Mouse (Mus musculus): ENCODE measurements at regions not wholly inside any gene's neighbourhood (a gene's known extent, or its start where the extent isn't known, plus 50 kb on each side); places are given as distances from the start of the nearest gene placed in this dataset.

DNA sequence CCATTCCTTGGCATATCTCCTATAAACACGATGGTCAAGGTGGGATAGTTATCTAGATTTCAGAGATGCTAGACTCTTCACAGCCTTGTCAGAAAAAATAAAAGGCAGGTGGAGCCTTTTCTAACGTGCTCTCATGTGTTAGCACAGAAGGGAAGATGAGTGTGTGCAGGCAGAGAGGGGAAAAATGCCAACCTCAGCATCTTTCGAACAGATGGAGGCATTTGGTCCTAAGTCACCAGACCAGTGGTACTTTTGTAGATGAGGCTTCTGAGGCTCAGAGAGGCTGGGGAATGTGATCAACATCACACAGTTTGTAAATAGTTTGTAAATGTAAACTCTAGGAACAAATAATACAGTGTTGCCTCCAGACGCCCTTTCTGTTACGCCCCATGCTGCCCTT lies 50.9 kb upstream of the Ankrd55 start:
- 68% methylated on average over 5 of the region's 5 CpGs for WGBS
- ATAC-seq = no peak
- H3K9me3 ChIP-seq = no peaks in the 10 kb centered on the region
- no peaks in the 10 kb centered on the region for H3K36me3 ChIP-seq
- H3K27me3 ChIP-seq (replicated peaks) = no peaks in the 10 kb centered on the region
- H3K27ac ChIP-seq = no peak overlapping the region
- H3K4me2 ChIP-seq (replicated peaks) = no peak overlapping the region
- no peaks in the 10 kb centered on the region for H3K4me1 ChIP-seq (replicated peaks)
- H3K9ac ChIP-seq = no peak overlapping the region
- no peak overlapping the region for H3K4me3 ChIP-seq (replicated peaks)

GRCm38 (mm10) chr13:112237917-112238316 lies 50.3 kb upstream of the Ankrd55 start:
- Histone ChIP-seq H3K9ac (no peak overlapping the region), H3K9me3 (no peaks in the 10 kb centered on the region), H3K4me1 (replicated peaks) (no peaks in the 10 kb centered on the region), H3K4me3 (replicated peaks) (no peak overlapping the region), H3K36me3 (no peaks in the 10 kb centered on the region), H3K27me3 (replicated peaks) (no peaks in the 10 kb centered on the region), H3K27ac (no peak overlapping the region), H3K4me2 (replicated peaks) (no peak overlapping the region)
- ATAC-seq = no peak
- 63% methylated on average over 4 of the region's 4 CpGs for WGBS

All from intestine, embryonic 15.5 days (tissue).